Mouse (Mus musculus): ENCODE data around the gene Mrgprg. TPM values are rescaled to one million over a fixed set of nuclear protein-coding genes. Genes with fewer than 3 reads are reported as not detected.

Gene Mrgprg
- total RNA-seq (2014; rRNA removed) (not detected in 2 replicates), polyA plus RNA-seq (2015; fragmentation: Nextera tagmentation; extraction: Ambion mirVana) (not detected in 2 replicates)

GRCm38 (mm10) chr7:143766893-143767292, at the start of gene Mrgprg:
TSS of gene Mrgprg (minus strand) at chr7:143766993.
- H3K27me3 ChIP-seq (ENCODE audit: insufficient read depth, low read length), result no peaks in the 10 kb centered on the region
- H3K9me3 ChIP-seq (ENCODE audit: low read length), result no peaks in the 10 kb centered on the region
- H3K9ac ChIP-seq (replicated peaks; ENCODE audit: low read length), result no peak within 1 kb of the TSS
- H3K36me3 ChIP-seq (ENCODE audit: insufficient read depth, low read length), result no peaks in the 10 kb centered on the region
- no peaks in the 10 kb centered on the region for H3K4me1 ChIP-seq (ENCODE audit: insufficient read depth, low read length)
- H3K27ac ChIP-seq, result no peak within 1 kb of the TSS
- no peak for TF ChIP-seq CTCF (IDR thresholded peaks at IDR 0.05; ENCODE audit: low read depth)
- H3K4me2 ChIP-seq (ENCODE audit: low read depth, low read length), result no peak within 1 kb of the TSS
- no peak for ATAC-seq
- no peak within 1 kb of the TSS for H3K4me3 ChIP-seq (ENCODE audit: low read length)
- no peak for DNase-seq (ENCODE audit: low spot score)
- WGBS, result 54% methylated on average over 6 of the region's 6 CpGs

- no peak for ATAC-seq
- WGBS, result 57% methylated on average over 1 of the region's 1 CpGs
- Histone ChIP-seq H3K4me2 (ENCODE audit: low read depth, low read length) (no peak overlapping the region), H3K27ac (no peak overlapping the region), H3K36me3 (ENCODE audit: insufficient read depth, low read length) (peaks cover 12% of the 10 kb centered on the region; the same call in 1 of the 2 replicates), H3K27me3 (ENCODE audit: insufficient read depth, low read length) (no peaks in the 10 kb centered on the region), H3K4me3 (ENCODE audit: low read length) (no peak overlapping the region), H3K9ac (replicated peaks; ENCODE audit: low read length) (no peak overlapping the region), H3K4me1 (ENCODE audit: insufficient read depth, low read length) (no peaks in the 10 kb centered on the region), H3K9me3 (ENCODE audit: low read length) (no peaks in the 10 kb centered on the region)
- DNase-seq (ENCODE audit: low spot score), result peak; percentile 57
- TF ChIP-seq CTCF (IDR thresholded peaks at IDR 0.05; ENCODE audit: low read depth), result peak; percentile 69
Observed at GRCm38 (mm10) chr7:143808909-143809308, 42.1 kb upstream of the Mrgprg start.

GRCm38 (mm10) chr7:143805199-143805624, 38.4 kb upstream of the Mrgprg start:
- no peak overlapping the region for H3K9ac ChIP-seq (replicated peaks; ENCODE audit: low read length)
- H3K4me1 ChIP-seq (ENCODE audit: insufficient read depth, low read length), result no peaks in the 10 kb centered on the region
- TF ChIP-seq CTCF (IDR thresholded peaks at IDR 0.05; ENCODE audit: low read depth), result no peak
- peaks cover 8% of the 10 kb centered on the region; the same call in 1 of the 2 replicates for H3K36me3 ChIP-seq (ENCODE audit: insufficient read depth, low read length)
- H3K27me3 ChIP-seq (ENCODE audit: insufficient read depth, low read length), result no peaks in the 10 kb centered on the region
- H3K4me2 ChIP-seq (ENCODE audit: low read depth, low read length), result no peak overlapping the region
- peak; percentile 77 for DNase-seq (ENCODE audit: low spot score)
- H3K9me3 ChIP-seq (ENCODE audit: low read length), result no peaks in the 10 kb centered on the region
- ATAC-seq, result peak; percentile 46; the same call in 1 of the 2 replicates
- no peak overlapping the region for H3K27ac ChIP-seq
- H3K4me3 ChIP-seq (ENCODE audit: low read length), result no peak overlapping the region
- 38% methylated on average over 5 of the region's 5 CpGs for WGBS

- Histone ChIP-seq H3K9ac (replicated peaks; ENCODE audit: low read length) (no peak overlapping the region), H3K4me1 (ENCODE audit: insufficient read depth, low read length) (no peaks in the 10 kb centered on the region), H3K27ac (no peak overlapping the region), H3K27me3 (ENCODE audit: insufficient read depth, low read length) (no peaks in the 10 kb centered on the region), H3K9me3 (ENCODE audit: low read length) (no peaks in the 10 kb centered on the region), H3K4me3 (ENCODE audit: low read length) (no peak overlapping the region), H3K4me2 (ENCODE audit: low read depth, low read length) (no peak overlapping the region), H3K36me3 (ENCODE audit: insufficient read depth, low read length) (peaks cover 35% of the 10 kb centered on the region)
- no peak for DNase-seq (ENCODE audit: low spot score)
- ATAC-seq, result no peak
- WGBS, result 85% methylated on average over 8 of the region's 8 CpGs
- no peak for TF ChIP-seq CTCF (IDR thresholded peaks at IDR 0.05; ENCODE audit: low read depth)
Observed at GRCm38 (mm10) chr7:143801195-143802065, 34.6 kb upstream of the Mrgprg start.

- peaks cover 34% of the 10 kb centered on the region for H3K36me3 ChIP-seq (ENCODE audit: insufficient read depth, low read length)
- DNase-seq (ENCODE audit: low spot score), result no peak
- no peaks in the 10 kb centered on the region for H3K27me3 ChIP-seq (ENCODE audit: insufficient read depth, low read length)
- H3K9ac ChIP-seq (replicated peaks; ENCODE audit: low read length), result no peak overlapping the region
- no peak overlapping the region for H3K4me3 ChIP-seq (ENCODE audit: low read length)
- no peak for ATAC-seq
- no peak overlapping the region for H3K27ac ChIP-seq
- H3K4me1 ChIP-seq (ENCODE audit: insufficient read depth, low read length), result no peaks in the 10 kb centered on the region
- H3K4me2 ChIP-seq (ENCODE audit: low read depth, low read length), result no peak overlapping the region
- H3K9me3 ChIP-seq (ENCODE audit: low read length), result no peaks in the 10 kb centered on the region
- TF ChIP-seq CTCF (IDR thresholded peaks at IDR 0.05; ENCODE audit: low read depth), result no peak
- WGBS, result 100% methylated on average over 1 of the region's 1 CpGs
Observed at GRCm38 (mm10) chr7:143800770-143801169, 34.0 kb upstream of the Mrgprg start.

- no peak for TF ChIP-seq CTCF (IDR thresholded peaks at IDR 0.05; ENCODE audit: low read depth)
- no peak overlapping the region for H3K27ac ChIP-seq
- no peak overlapping the region for H3K4me2 ChIP-seq (ENCODE audit: low read depth, low read length)
- DNase-seq (ENCODE audit: low spot score), result no peak
- no peak overlapping the region for H3K9ac ChIP-seq (replicated peaks; ENCODE audit: low read length)
- peaks cover 30% of the 10 kb centered on the region for H3K36me3 ChIP-seq (ENCODE audit: insufficient read depth, low read length)
- H3K27me3 ChIP-seq (ENCODE audit: insufficient read depth, low read length), result no peaks in the 10 kb centered on the region
- ATAC-seq, result no peak
- no peaks in the 10 kb centered on the region for H3K4me1 ChIP-seq (ENCODE audit: insufficient read depth, low read length)
- H3K4me3 ChIP-seq (ENCODE audit: low read length), result no peak overlapping the region
- WGBS, result 92% methylated on average over 4 of the region's 4 CpGs
- no peaks in the 10 kb centered on the region for H3K9me3 ChIP-seq (ENCODE audit: low read length)
Observed at GRCm38 (mm10) chr7:143798783-143799182, 32.0 kb upstream of the Mrgprg start.

- DNase-seq (ENCODE audit: low spot score), result peak; percentile 19
Observed at GRCm38 (mm10) chr7:143793121-143793520, 26.3 kb upstream of the Mrgprg start.

More at GRCm38 (mm10) chr7:143793121-143793520, 26.3 kb upstream of the Mrgprg start:
- ATAC-seq, result no peak
- TF ChIP-seq CTCF (IDR thresholded peaks at IDR 0.05; ENCODE audit: low read depth), result peak; percentile 65
- 53% methylated on average over 4 of the region's 4 CpGs for WGBS
- H3K27ac ChIP-seq, result no peak overlapping the region
- no peaks in the 10 kb centered on the region for H3K9me3 ChIP-seq (ENCODE audit: low read length)
- no peaks in the 10 kb centered on the region for H3K4me1 ChIP-seq (ENCODE audit: insufficient read depth, low read length)
- H3K36me3 ChIP-seq (ENCODE audit: insufficient read depth, low read length), result peaks cover 14% of the 10 kb centered on the region
- no peak overlapping the region for H3K4me3 ChIP-seq (ENCODE audit: low read length)
- no peak overlapping the region for H3K9ac ChIP-seq (replicated peaks; ENCODE audit: low read length)
- H3K4me2 ChIP-seq (ENCODE audit: low read depth, low read length), result no peak overlapping the region
- H3K27me3 ChIP-seq (ENCODE audit: insufficient read depth, low read length), result no peaks in the 10 kb centered on the region

All from hindbrain, postnatal 0 days (tissue).